Mouse (Mus musculus): Measurements from ENCODE around the gene Arhgap40.

DNA sequence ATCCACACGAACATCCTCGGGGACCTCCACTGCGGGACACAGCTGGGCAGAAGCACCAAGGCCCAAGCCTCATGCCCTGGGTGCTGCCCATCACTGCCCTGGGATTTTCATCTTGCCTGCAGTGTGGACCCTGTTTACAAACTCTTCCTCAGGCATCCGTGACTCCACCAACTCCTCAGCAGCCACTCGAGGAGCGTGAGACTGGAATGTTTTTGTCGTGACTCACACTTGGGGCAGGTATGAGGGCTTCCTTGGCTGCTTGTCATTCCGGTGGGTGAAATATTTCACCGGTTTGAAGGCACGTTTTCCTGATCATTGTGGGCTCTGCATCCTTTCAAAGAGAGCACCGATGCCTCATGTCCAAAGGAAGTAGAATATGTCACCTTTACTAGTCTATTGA lies 6.5 kb downstream of the Arhgap40 start:
- TF ChIP-seq CTCF (IDR thresholded peaks at IDR 0.05; ENCODE audit: low read depth) (no peak), EP300 (IDR thresholded peaks at IDR 0.05; ENCODE audit: low read depth) (no peak)
